Mouse (Mus musculus) spleen, embryonic (tissue): ENCODE measurements around the gene Nat14.

Experiments
- CTCF ChIA-PET: fragments of 350-600 bp; sonication (Branson Sonifier 250); formaldehyde crosslinking; loops from one replicate; lab custom pipeline; 2022; lab: Charles Lee

Gene Nat14

GRCm38 (mm10) chr7:4919971-4920370, 1.9 kb upstream of the Nat14 start:
- CTCF ChIA-PET: no interaction called here

GRCm38 (mm10) chr7:4920496-4920895, 1.3 kb upstream of the Nat14 start:
- CTCF ChIA-PET: no interaction called here

GRCm38 (mm10) chr7:4920976-4921823, 628 bp upstream of the Nat14 start:
- CTCF ChIA-PET: no interaction called here

- CTCF ChIA-PET: interaction anchor here (1.1 kb wide), 1 partner anchor 11 kb away, joined by 3 read pairs; no protein-coding TSS in a partner anchor
These were observed 680 bp downstream of the Nat14 start for GRCm38 (mm10) chr7:4922508-4922907.

GRCm38 (mm10) chr7:4922931-4923565, 1.2 kb downstream of the Nat14 start:
- CTCF ChIA-PET: interaction anchor here (1.1 kb wide), 1 partner anchor 12 kb away, joined by 3 read pairs; no protein-coding TSS in a partner anchor

GRCm38 (mm10) chr7:4923586-4924364, 1.9 kb downstream of the Nat14 start:
- CTCF ChIA-PET: no interaction called here

- CTCF ChIA-PET: no interaction called here
These were observed 2.7 kb downstream of the Nat14 start for GRCm38 (mm10) chr7:4924483-4924882.

GRCm38 (mm10) chr7:4924891-4925301, 3.1 kb downstream of the Nat14 start:
- CTCF ChIA-PET: interaction anchor here (0.6 kb wide), 2 partner anchors 21 to 494 kb away, joined by 4 to 6 read pairs; no protein-coding TSS in a partner anchor

GRCm38 (mm10) chr7:4925441-4926381, 3.9 kb downstream of the Nat14 start, which contains the start of gene Ssc5d:
TSS of gene Ssc5d (plus strand) at chr7:4925785.
- CTCF ChIA-PET: interaction anchor here (0.6 kb wide), 3 partner anchors 20 to 494 kb away, joined by 4 to 6 read pairs (median 4); partner anchors contain the start of gene Eps8l1

GRCm38 (mm10) chr7:4926849-4927248, 5.0 kb downstream of the Nat14 start:
- CTCF ChIA-PET: interaction anchor here (1.2 kb wide), 1 partner anchor 13 kb away, joined by 3 read pairs; no protein-coding TSS in a partner anchor

GRCm38 (mm10) chr7:4927711-4928110, 5.9 kb downstream of the Nat14 start:
- CTCF ChIA-PET: no interaction called here

GRCm38 (mm10) chr7:4928323-4928722, 6.5 kb downstream of the Nat14 start:
- CTCF ChIA-PET: no interaction called here

- CTCF ChIA-PET: interaction anchor here (0.6 kb wide), 1 partner anchor 66 kb away, joined by 3 read pairs; no protein-coding TSS in a partner anchor
These were observed 11.3 kb downstream of the Nat14 start for GRCm38 (mm10) chr7:4933103-4933502.

- CTCF ChIA-PET: no interaction called here
These were observed 12.5 kb downstream of the Nat14 start for GRCm38 (mm10) chr7:4934160-4934914.

- CTCF ChIA-PET: no interaction called here
These were observed 15.0 kb downstream of the Nat14 start for GRCm38 (mm10) chr7:4936832-4937231.

- CTCF ChIA-PET: no interaction called here
These were observed 15.6 kb downstream of the Nat14 start for GRCm38 (mm10) chr7:4937392-4937791.

- CTCF ChIA-PET: interaction anchor here (0.6 kb wide), 1 partner anchor 329 kb away, joined by 15 read pairs; no protein-coding TSS in a partner anchor
These were observed 16.6 kb downstream of the Nat14 start for GRCm38 (mm10) chr7:4938456-4938855.

GRCm38 (mm10) chr7:4940068-4940479, 18.2 kb downstream of the Nat14 start:
- CTCF ChIA-PET: interaction anchor here (0.6 to 1.2 kb wide), 4 partner anchors 13 to 187 kb away, joined by 3 read pairs; partner anchors contain the start of gene Cox6b2

GRCm38 (mm10) chr7:4942673-4943072, 20.8 kb downstream of the Nat14 start:
- CTCF ChIA-PET: interaction anchor here (0.5 to 0.6 kb wide), 2 partner anchors 28 to 72 kb away, joined by 3 to 7 read pairs; partner anchors contain the start of gene Fiz1
